Mouse (Mus musculus): ENCODE results near the gene Ube4a. TPM values are rescaled to one million over a fixed set of nuclear protein-coding genes. Genes with fewer than 3 reads are reported as not detected.
A peak's percentile ranks its signal among the peaks of the same experiment; 100 is the strongest.

The Ube4a gene
- total and polyA plus RNA-seq, 3 experiments: 14.6 to 28.3 (median 18.2) TPM

GRCm38 (mm10) chr9:44873665-44874064, 91.7 kb downstream of the Ube4a start:
- Histone ChIP-seq H3K4me2 (ENCODE audit: insufficient read depth, low read depth, poor library complexity, severe bottlenecking) (peak overlapping the region; percentile 99), H3K4me3 (replicated peaks in 1 of 3; ENCODE audit: low read depth in 2 of 3, low read length in 2 of 3, poor library complexity in 1 of 3) (peak overlapping the region; percentile 8 to 55 (median 40)), H3K79me2 (replicated peaks; ENCODE audit: control insufficient read depth, extremely low read depth, insufficient read depth, poor library complexity, severe bottlenecking) (peaks cover 91% of the 10 kb centered on the region), H3K27ac (ENCODE audit: insufficient read depth, low read depth) (peak overlapping the region; percentile 87), H3K9ac (ENCODE audit: insufficient read depth, low read depth) (peak overlapping the region; percentile 57), H3K36me3 (replicated peaks in 1 of 2; ENCODE audit: control insufficient read depth in 1 of 2, insufficient read depth in 1 of 2, low read length in 1 of 2) (peaks cover 17 to 53% of the 10 kb centered on the region in 2 experiments), H3K27me3 (replicated peaks) (no peaks in the 10 kb centered on the region), H3K9me3 (replicated peaks; ENCODE audit: low read length) (no peaks in the 10 kb centered on the region), H3K4me1 (ENCODE audit: control insufficient read depth in 1 of 2, insufficient read depth in 2 of 2) (peaks cover 36 to 98% of the 10 kb centered on the region in 2 experiments)
- peak; percentile 70 for DNase-seq (ENCODE audit: extremely low read depth)
- in situ Hi-C loops (cut with MboI; ENCODE audit: low pct_ligation_motif_present, low pct_unique_long_range_greater_than_20kb, low sequenced_read_pairs) (no loop called here), dilution Hi-C loops (cut with MboI; ENCODE audit: extremely low pct_ligation_motif_present, extremely low pct_unique_long_range_greater_than_20kb, low sequenced_read_pairs) (no loop called here)
- TF ChIP-seq EP300 (IDR thresholded peaks at IDR 0.05; ENCODE audit: low read length): peak; percentile 93
- TF ChIP-seq BHLHE40 (IDR thresholded peaks at IDR 0.05; ENCODE audit: low read depth, low read length): peak; percentile 86
- no peak for TF ChIP-seq RAD21 (IDR thresholded peaks at IDR 0.05; ENCODE audit: low read depth, low read length)
- TF ChIP-seq SIN3A (IDR thresholded peaks at IDR 0.05; ENCODE audit: low read length): peak; percentile 90
- TF ChIP-seq ZNF384 (IDR thresholded peaks at IDR 0.05; ENCODE audit: low read depth, low read length): 0 out of 2 replicates have a peak, but pooled peaks have one; percentile 15
- TF ChIP-seq IRF4 (IDR thresholded peaks at IDR 0.05; ENCODE audit: low read depth, low read length): peak; percentile 95
- no peak for TF ChIP-seq USF1 (IDR thresholded peaks at IDR 0.05; ENCODE audit: low read depth, low read length)
- TF ChIP-seq CHD2 (IDR thresholded peaks at IDR 0.05; ENCODE audit: low read length): no peak
- no peak for TF ChIP-seq KAT2A (IDR thresholded peaks at IDR 0.05; ENCODE audit: insufficient replicate concordance, low read length)
- TF ChIP-seq E2F4 (IDR thresholded peaks at IDR 0.05; ENCODE audit: insufficient replicate concordance, low read depth, low read length): peak; percentile 65; the same call in 1 of the 2 replicates
- no peak for TF ChIP-seq ZKSCAN1 (IDR thresholded peaks at IDR 0.05; ENCODE audit: borderline replicate concordance, low read depth, low read length)
- TF ChIP-seq RCOR1 (conservative IDR thresholded peaks at IDR 0.05; ENCODE audit: low read depth, low read length): peak; percentile 90; the same call in 1 of the 2 replicates
- TF ChIP-seq MYC (IDR thresholded peaks at IDR 0.05; ENCODE audit: low read depth, low read length): peak; percentile 78
- no peak for TF ChIP-seq HCFC1 (IDR thresholded peaks at IDR 0.05; ENCODE audit: low read depth, low read length)
- no peak for TF ChIP-seq ZC3H11A (IDR thresholded peaks at IDR 0.05; ENCODE audit: low read depth, low read length)
- TF ChIP-seq CTCF (conservative IDR thresholded peaks at IDR 0.05 in 1 of 2, IDR thresholded peaks at IDR 0.05 in 1 of 2; ENCODE audit: low read depth in 2 of 2, low read length in 2 of 2): no peak
- peak; percentile 88 for TF ChIP-seq JUND (conservative IDR thresholded peaks at IDR 0.05; ENCODE audit: low read depth, low read length)
- no peak for TF ChIP-seq PAX5 (IDR thresholded peaks at IDR 0.05; ENCODE audit: low read length)
- peak; percentile 54; the same call in 1 of the 2 replicates for TF ChIP-seq TCF12 (IDR thresholded peaks at IDR 0.05; ENCODE audit: low read depth, low read length)
- peak; percentile 66; the same call in 1 of the 2 replicates for TF ChIP-seq MAFK (IDR thresholded peaks at IDR 0.05; ENCODE audit: insufficient replicate concordance, low read length)
- TF ChIP-seq MEF2A (IDR thresholded peaks at IDR 0.05; ENCODE audit: borderline replicate concordance, low read depth, low read length): 0 out of 2 replicates have a peak, but pooled peaks have one; percentile 62
- TF ChIP-seq SMC3 (IDR thresholded peaks at IDR 0.05; ENCODE audit: low read depth, low read length): no peak
- TF ChIP-seq ETS1 (conservative IDR thresholded peaks at IDR 0.05; ENCODE audit: low read depth, low read length): peak; percentile 72; the same call in 1 of the 2 replicates
- TF ChIP-seq MAX (IDR thresholded peaks at IDR 0.05; ENCODE audit: low read length): peak; percentile 17; the same call in 1 of the 2 replicates
- no peak for TF ChIP-seq ELF1 (IDR thresholded peaks at IDR 0.05; ENCODE audit: low read depth, low read length)
- TF ChIP-seq UBTF (IDR thresholded peaks at IDR 0.05; ENCODE audit: low read depth, low read length): no peak
- 0 out of 2 replicates have a peak, but pooled peaks have one; percentile 56 for TF ChIP-seq CHD1 (IDR thresholded peaks at IDR 0.05; ENCODE audit: low read depth, low read length)
- TF ChIP-seq MAZ (IDR thresholded peaks at IDR 0.05; ENCODE audit: low read depth, low read length): 0 out of 2 replicates have a peak, but pooled peaks have one; percentile 47
- peak; percentile 54; the same call in 1 of the 2 replicates for TF ChIP-seq MXI1 (IDR thresholded peaks at IDR 0.05; ENCODE audit: low read depth, low read length)
- TF ChIP-seq NELFE (IDR thresholded peaks at IDR 0.05; ENCODE audit: low read depth, low read length): no peak
- peak; percentile 77 for TF ChIP-seq JUN (IDR thresholded peaks at IDR 0.05; ENCODE audit: insufficient read depth, low read depth, low read length)
- no peak for TF ChIP-seq TBP (conservative IDR thresholded peaks at IDR 0.05; ENCODE audit: low read depth, low read length)
- no peak for TF ChIP-seq POLR2A (IDR thresholded peaks at IDR 0.05; ENCODE audit: low read depth, low read length)
- TF ChIP-seq POLR2AphosphoS2 (IDR thresholded peaks at IDR 0.05; ENCODE audit: low read depth, low read length): no peak
- no peak for TF ChIP-seq ZMIZ1 (IDR thresholded peaks at IDR 0.05; ENCODE audit: low read depth, low read length)
- TF ChIP-seq NRF1 (IDR thresholded peaks at IDR 0.05; ENCODE audit: low read depth, low read length): no peak
- no peak for TF ChIP-seq GABPA (IDR thresholded peaks at IDR 0.05; ENCODE audit: insufficient replicate concordance, low read depth, low read length)
- TF ChIP-seq USF2 (conservative IDR thresholded peaks at IDR 0.05; ENCODE audit: low read depth, low read length): no peak
